Mouse (Mus musculus): ENCODE results near the gene Ctsa.

DNA sequence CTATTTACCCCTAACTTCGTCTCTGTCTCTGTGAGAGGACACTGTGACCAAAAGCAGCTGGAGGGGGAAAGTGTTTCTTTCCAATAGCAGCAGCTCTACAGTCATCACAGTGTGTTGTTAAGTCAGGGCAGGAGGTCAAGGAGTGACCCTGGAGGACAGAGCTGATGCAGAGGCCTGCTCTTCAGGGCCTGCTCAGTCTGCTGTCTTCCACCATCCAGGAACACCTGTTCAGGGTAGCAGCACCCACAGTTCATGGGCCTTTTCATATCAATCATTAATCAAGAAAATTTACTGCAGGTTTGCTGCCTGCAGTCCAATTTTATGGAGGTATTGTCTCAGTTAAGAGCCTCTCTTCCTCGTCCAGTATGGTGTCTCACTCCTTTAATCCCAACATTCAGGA lies 19.1 kb upstream of the Ctsa start:
- TF ChIP-seq POLR2A (IDR thresholded peaks at IDR 0.05; ENCODE audit: borderline replicate concordance, extremely low read depth, insufficient read depth, insufficient read length, poor library complexity, severe bottlenecking): no peak
- TF ChIP-seq CTCF (IDR thresholded peaks at IDR 0.05; ENCODE audit: borderline replicate concordance, extremely low read depth, insufficient read depth, insufficient read length): no peak
